Mouse (Mus musculus) liver, embryonic 14.5 days (tissue): Measurements from ENCODE around the gene Pxmp4. TPM values are rescaled to one million over a fixed set of nuclear protein-coding genes. Genes with fewer than 3 reads are reported as not detected.

Source experiments
- ATAC-seq: fragments of 200-750 bp; cut with Nextera tagmentation; 2 replicates; pipeline ENCODE4 v1.8.0; 2017; ENCODE audit warnings: moderate number of reproducible peaks, mild to moderate bottlenecking, moderate library complexity; ENCODE audit not compliant: insufficient read depth
- DNase-seq, 3 experiments: peaks; one replicate each; pipeline ENCODE4 v3.0.0-alpha.2; 2012 to 2013; ENCODE audit warnings: low read depth in 3 of 3, low spot score in 3 of 3
- H3K27ac ChIP-seq: fragments of 300-500 bp; sonication (generic); 2 replicates; pipeline ENCODE4 v1.5.1; 2014; ENCODE audit warnings: moderate library complexity, mild to moderate bottlenecking, control low read depth, inconsistent platforms
- H3K27me3 ChIP-seq: fragments of 300-500 bp; sonication (generic); 2 replicates; pipeline ENCODE4 v1.6.1; 2014; ENCODE audit warnings: mild to moderate bottlenecking, low read length, moderate library complexity; ENCODE audit not compliant: control insufficient read depth, insufficient read depth
- H3K36me3 ChIP-seq: fragments of 300-500 bp; sonication (generic); replicated peaks from 2 replicates; pipeline ENCODE4 v1.6.1; 2014; ENCODE audit warnings: low read depth; ENCODE audit not compliant: control insufficient read depth, insufficient read depth
- H3K4me1 ChIP-seq, 2 experiments: fragments of 200-500 bp in 1 of 2; fragments of 300-500 bp in 1 of 2; sonication (generic) in 1 of 2; replicated peaks; 2 replicates each; pipeline ENCODE4 v1.6.1; 2012 to 2014; ENCODE audit warnings: antibody characterized with exemption in 1 of 2, inconsistent platforms in 1 of 2, low read length in 1 of 2; ENCODE audit not compliant: control insufficient read depth in 2 of 2, insufficient read depth in 2 of 2
- H3K4me2 ChIP-seq: fragments of 300-500 bp; sonication (generic); 2 replicates; pipeline ENCODE4 v1.6.1; 2014; ENCODE audit warnings: low read depth, mild to moderate bottlenecking, control low read depth, moderate library complexity
- H3K4me3 ChIP-seq, 2 experiments: fragments of 200-500 bp in 1 of 2; fragments of 300-500 bp in 1 of 2; sonication (generic) in 1 of 2; 2 replicates each; pipeline ENCODE4 v1.5.1; 2012 to 2014; ENCODE audit warnings: low read depth in 2 of 2, low read length in 2 of 2, mild to moderate bottlenecking in 2 of 2, control low read depth in 1 of 2, inconsistent platforms in 1 of 2, moderate library complexity in 1 of 2; ENCODE audit not compliant: insufficient read depth in 1 of 2
- H3K9ac ChIP-seq: fragments of 300-500 bp; sonication (generic); replicated peaks from 2 replicates; pipeline ENCODE4 v1.6.1; 2014; ENCODE audit warnings: mild to moderate bottlenecking, control low read depth, moderate library complexity
- H3K9me3 ChIP-seq: fragments of 300-500 bp; sonication (generic); 2 replicates; pipeline ENCODE4 v1.6.1; 2016; ENCODE audit warnings: low read length, mixed read lengths; ENCODE audit not compliant: control insufficient read depth
- CTCF ChIP-seq: IDR thresholded peaks from 2 replicates; pipeline ENCODE4 v1.5.1; 2016; ENCODE audit warnings: antibody characterized with exemption, low read depth, control low read depth
- EP300 ChIP-seq: IDR thresholded peaks from 2 replicates; pipeline ENCODE4 v1.6.1; 2016; ENCODE audit warnings: antibody characterized with exemption, low read depth
- WGBS: fragments of 180-500 bp; shearing (Covaris S2); extraction: QIAGEN DNeasy Blood & Tissue Kit; methylation state at CpG from one replicate; pipeline ENCODE4 v1.1.7; 2014; ENCODE audit not compliant: insufficient replicate concordance; 5-methylcytosine and 5-hydroxymethylcytosine counted together
- polyA plus RNA-seq, 2 experiments: library from polyadenylated mRNA; depleted of rRNA in 1 of 2; stranded (reverse) in 1 of 2; unstranded in 1 of 2; fragments of >200 nt; fragmentation: Nextera tagmentation in 1 of 2; extraction: Ambion mirVana in 1 of 2; gene quantifications; 2 replicates each; pipeline versions ENCODE4 v1.2.1 to v1.2.3; 2012 to 2014

Pxmp4 gene
- polyA plus RNA-seq, 2 experiments = 18.7 to 30.2 TPM

DNA sequence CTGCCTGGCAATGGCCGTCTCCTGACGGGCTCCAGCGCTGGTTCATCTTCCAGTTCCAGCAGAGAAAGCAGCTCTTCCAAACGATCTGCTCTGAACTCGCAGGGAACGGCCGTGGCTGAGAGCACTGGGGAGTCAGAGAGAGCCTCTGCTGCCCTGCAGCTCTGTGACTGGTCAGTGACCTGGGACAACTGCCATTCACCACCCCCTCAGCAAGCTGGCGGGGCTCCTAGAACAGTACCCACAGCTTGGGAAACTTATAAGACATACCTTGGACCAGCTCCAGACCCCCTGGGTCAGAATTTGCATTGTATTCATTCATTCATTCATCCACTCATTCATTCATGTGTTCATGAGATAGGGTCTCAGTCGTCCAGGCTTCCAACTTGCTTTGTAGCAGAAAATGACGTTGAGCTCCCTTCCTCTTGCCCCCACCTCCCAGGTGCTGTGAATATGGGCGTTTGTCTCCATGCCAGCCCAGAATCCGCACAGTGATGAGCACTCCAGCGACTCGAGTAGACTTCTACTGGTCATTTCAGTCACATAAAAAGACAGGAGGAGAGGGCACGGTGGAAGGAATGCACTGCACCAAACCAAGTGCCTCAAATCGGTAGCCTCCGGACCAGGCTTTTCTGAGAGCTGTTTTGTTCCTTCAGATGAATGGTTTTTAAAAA lies 18.4 kb downstream of the Pxmp4 start:
- Histone ChIP-seq H3K27ac (no peak overlapping the region), H3K9ac (no peak overlapping the region), H3K27me3 (no peaks in the 10 kb centered on the region), H3K36me3 (peaks cover 6% of the 10 kb centered on the region), H3K4me3 (no peak overlapping the region), H3K4me2 (no peak overlapping the region), H3K4me1 (peaks cover 0 to 18% of the 10 kb centered on the region in 2 experiments), H3K9me3 (no peaks in the 10 kb centered on the region)
- ATAC-seq = no peak
- no peak for DNase-seq
- 67% methylated on average over 17 of the region's 17 CpGs for WGBS
- no peak for TF ChIP-seq EP300
- no peak for TF ChIP-seq CTCF

DNA sequence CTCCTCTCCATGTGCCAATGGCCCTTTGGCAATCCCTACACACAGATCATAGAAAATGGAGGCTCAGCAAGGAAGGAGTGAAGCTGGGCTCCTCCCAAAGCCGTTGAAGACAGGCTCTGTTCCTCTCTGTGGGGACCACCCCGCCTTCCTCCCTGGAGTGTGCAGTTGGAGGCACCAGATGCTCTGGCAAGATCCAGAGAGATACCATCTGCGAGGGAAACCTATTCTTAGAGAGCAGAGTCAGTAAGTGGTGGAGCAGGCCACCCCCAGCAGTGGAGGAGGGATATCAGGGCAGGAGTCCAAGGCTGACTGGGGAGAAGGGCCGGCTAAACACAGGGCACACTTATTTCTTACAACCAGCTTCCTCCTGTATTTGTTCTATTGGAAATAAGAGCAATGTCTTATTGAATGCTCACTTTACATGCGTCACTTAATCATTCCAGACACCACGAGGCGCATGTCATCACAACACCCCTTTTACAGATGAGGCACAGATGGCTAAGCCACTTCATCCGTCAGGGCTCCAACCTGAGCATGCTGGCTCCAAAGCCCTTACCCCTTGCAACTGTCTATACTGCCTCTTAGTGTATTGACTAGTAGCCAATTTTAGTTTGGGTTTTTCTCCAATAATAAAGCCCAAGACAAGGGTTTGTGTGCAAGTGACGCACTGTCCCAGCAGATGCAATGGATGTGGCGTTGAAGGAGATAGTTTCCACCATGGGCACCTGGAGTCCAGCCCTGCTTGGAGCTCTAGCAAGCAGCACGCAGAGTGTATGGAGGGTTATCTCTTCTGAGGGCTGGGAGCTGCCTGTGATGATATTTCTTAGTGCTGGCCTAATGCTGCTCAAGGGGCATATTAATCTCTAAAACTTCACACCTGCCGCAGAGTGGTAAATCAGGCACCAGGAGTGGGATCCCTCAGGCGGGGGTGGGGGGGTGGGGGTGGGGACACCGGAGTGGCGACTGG lies 19.3 kb downstream of the Pxmp4 start:
- ATAC-seq = peak; percentile 73
- H3K27me3 ChIP-seq = no peaks in the 10 kb centered on the region
- H3K36me3 ChIP-seq = peaks cover 6% of the 10 kb centered on the region
- H3K9ac ChIP-seq = no peak overlapping the region
- H3K4me1 ChIP-seq = peaks cover 0 to 18% of the 10 kb centered on the region in 2 experiments
- 40% methylated on average over 15 of the region's 15 CpGs for WGBS
- no peaks in the 10 kb centered on the region for H3K9me3 ChIP-seq
- H3K27ac ChIP-seq = no peak overlapping the region
- peak; percentile 32; the same call in 1 of the 2 replicates for TF ChIP-seq EP300
- TF ChIP-seq CTCF = no peak
- DNase-seq = no peak
- H3K4me2 ChIP-seq = no peak overlapping the region
- H3K4me3 ChIP-seq = no peak overlapping the region

DNA sequence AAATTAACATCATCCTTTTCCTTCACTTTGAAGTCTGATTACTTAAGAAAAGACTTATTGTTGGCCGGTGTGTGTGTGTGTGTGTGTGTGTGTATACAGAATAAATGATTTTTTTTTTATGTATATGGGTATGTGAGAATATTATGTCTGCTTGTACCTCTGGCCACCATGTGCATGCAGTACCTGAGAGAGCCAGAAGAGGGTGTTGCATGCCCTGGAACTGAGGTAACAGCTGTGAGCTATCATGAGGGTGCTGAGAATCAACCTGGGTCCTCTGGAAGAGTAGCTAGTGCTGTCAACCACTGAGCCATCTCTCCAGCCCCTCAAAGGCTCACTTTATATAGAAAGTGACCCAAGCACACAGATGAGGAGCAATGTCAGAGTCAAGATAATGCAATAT lies 22.1 kb downstream of the Pxmp4 start:
- Histone ChIP-seq H3K36me3 (no peaks in the 10 kb centered on the region), H3K9me3 (no peaks in the 10 kb centered on the region), H3K27me3 (no peaks in the 10 kb centered on the region), H3K27ac (no peak overlapping the region), H3K4me2 (no peak overlapping the region), H3K4me1 (peaks cover 0 to 18% of the 10 kb centered on the region in 2 experiments), H3K4me3 (no peak overlapping the region), H3K9ac (no peak overlapping the region)
- TF ChIP-seq EP300 = no peak
- TF ChIP-seq CTCF = peak; percentile 55; the same call in 1 of the 2 replicates
- 76% methylated on average over 1 of the region's 1 CpGs for WGBS
- no peak for DNase-seq
- ATAC-seq = no peak

DNA sequence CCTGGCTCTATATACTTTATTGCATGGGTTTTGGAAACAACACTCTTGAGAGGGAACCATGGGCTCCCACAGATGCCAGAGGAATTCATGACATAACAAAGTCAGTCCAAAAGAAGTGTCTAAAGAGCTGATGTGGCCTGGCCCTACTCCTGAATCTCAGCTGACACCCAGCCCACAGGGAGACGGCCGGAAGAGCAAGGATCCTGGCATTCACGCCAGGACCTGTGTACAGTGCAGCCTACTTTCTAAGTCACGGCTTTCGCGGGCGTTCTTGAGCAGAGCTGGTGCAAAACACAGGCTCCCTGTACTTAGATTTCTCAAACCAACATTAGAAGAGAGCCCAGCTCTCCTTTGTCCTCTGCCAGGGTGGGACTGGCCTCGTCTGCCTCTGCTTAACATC lies 22.9 kb downstream of the Pxmp4 start:
- Histone ChIP-seq H3K27ac (no peak overlapping the region), H3K9ac (no peak overlapping the region), H3K4me3 (no peak overlapping the region), H3K36me3 (no peaks in the 10 kb centered on the region), H3K4me1 (peaks cover 0 to 18% of the 10 kb centered on the region in 2 experiments), H3K27me3 (no peaks in the 10 kb centered on the region), H3K9me3 (no peaks in the 10 kb centered on the region), H3K4me2 (no peak overlapping the region)
- WGBS = 74% methylated on average over 8 of the region's 8 CpGs
- DNase-seq = no peak
- no peak for ATAC-seq
- TF ChIP-seq EP300 = no peak
- TF ChIP-seq CTCF = no peak

DNA sequence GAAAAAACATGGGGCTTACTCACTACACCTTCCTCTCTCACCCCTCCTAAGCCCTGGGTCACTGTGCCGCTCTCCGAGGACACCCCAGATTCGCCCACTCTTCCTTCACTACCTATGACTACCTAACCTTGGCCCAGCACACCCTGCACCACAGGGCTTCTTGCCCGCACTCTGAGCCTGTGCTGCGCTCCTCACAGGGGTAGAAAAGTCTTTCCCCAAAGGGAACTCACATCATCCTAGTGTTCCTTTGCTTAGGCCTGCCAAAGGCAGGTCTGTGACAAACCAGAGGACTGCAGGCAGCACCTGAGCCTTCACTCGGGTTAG lies 25.8 kb downstream of the Pxmp4 start:
- WGBS = 80% methylated on average over 6 of the region's 6 CpGs
- Histone ChIP-seq H3K9ac (no peak overlapping the region), H3K4me2 (no peak overlapping the region), H3K27me3 (no peaks in the 10 kb centered on the region), H3K4me1 (0 out of 4 replicates have a peak, but pooled peaks cover 0 to 1% of the 10 kb centered on the region in 2 experiments), H3K27ac (no peak overlapping the region), H3K9me3 (no peaks in the 10 kb centered on the region), H3K36me3 (no peaks in the 10 kb centered on the region), H3K4me3 (no peak overlapping the region)
- ATAC-seq (no peak), DNase-seq (no peak)
- no peak for TF ChIP-seq CTCF
- no peak for TF ChIP-seq EP300
